Mouse (Mus musculus): ENCODE measurements around the gene Mgarp. TPM values are rescaled to one million over a fixed set of nuclear protein-coding genes. Genes with fewer than 3 reads are reported as not detected.
"Not testable (repeated sequence)": the region's sequence is repeated elsewhere in the genome, so short reads cannot be mapped to it uniquely, and the experiment has no call there.

Gene Mgarp
- polyA plus RNA-seq (2015; fragmentation: Nextera tagmentation; extraction: Ambion mirVana), result 0.39 and 0.82 TPM in 2 replicates

GRCm38 (mm10) chr3:51396219-51397068, at the start of gene Mgarp:
Gene Mgarp (minus strand): TSS chr3:51396738.
- peak within 1 kb of the TSS; percentile 41 for H3K4me3 ChIP-seq (ENCODE audit: low read depth, low read length)
- no peak within 1 kb of the TSS for H3K27ac ChIP-seq (ENCODE audit: low read length)
- H3K4me1 ChIP-seq (ENCODE audit: control insufficient read depth, insufficient read depth, low read length), result peaks cover 8% of the 10 kb centered on the region
- WGBS, result 2% methylated on average over 40 of the region's 41 CpGs
- peak within 1 kb of the TSS; percentile 53 for H3K9ac ChIP-seq (ENCODE audit: low read depth, low read length)
- peak; percentile 63; the same call in 1 of the 2 replicates for ATAC-seq
- H3K4me2 ChIP-seq (ENCODE audit: low read length), result peak within 1 kb of the TSS; percentile 85
- H3K36me3 ChIP-seq (ENCODE audit: control insufficient read depth, insufficient read depth, low read length), result no peaks in the 10 kb centered on the region
- peaks cover 22% of the 10 kb centered on the region for H3K27me3 ChIP-seq (ENCODE audit: control insufficient read depth, insufficient read depth, low read depth, low read length)
- H3K9me3 ChIP-seq (replicated peaks; ENCODE audit: control insufficient read depth, low read length, poor library complexity, severe bottlenecking), result no peaks in the 10 kb centered on the region

DNA sequence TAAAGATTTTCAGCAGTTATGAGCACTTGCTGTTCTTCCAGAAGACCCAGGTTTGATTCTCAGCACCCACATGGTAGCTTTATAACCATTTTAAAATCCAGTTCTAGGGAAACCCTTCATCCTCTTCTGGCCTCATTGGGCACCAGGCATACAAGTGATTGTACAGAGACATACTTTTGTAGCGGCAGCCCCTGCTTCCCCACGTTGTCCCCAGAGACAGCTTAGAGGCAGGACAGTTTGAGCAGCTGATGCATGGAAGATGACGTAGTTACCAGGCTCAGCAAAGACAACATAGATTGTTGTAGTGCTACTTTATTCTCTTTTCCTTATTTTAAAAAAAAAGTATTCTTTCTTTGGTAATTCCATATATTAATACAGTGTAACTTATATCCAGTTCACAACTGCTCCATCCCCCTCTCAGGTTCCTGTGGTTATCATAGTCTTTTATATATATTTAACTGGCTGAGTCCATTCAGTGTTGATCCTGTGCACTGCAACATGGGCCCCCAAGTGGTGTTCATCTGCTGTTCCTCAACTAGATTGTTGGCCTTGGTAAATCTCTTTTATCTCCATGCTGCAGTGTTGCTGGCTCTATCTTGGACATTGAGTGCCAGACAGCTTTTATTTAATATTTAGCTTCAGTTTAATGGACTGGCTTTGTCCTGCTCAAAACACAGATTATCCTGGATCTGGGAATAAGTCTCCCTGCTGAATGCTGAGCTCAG, 38.5 kb upstream of the Mgarp start:
- H3K36me3 ChIP-seq (ENCODE audit: control insufficient read depth, insufficient read depth, low read length), result no peaks in the 10 kb centered on the region
- no peaks in the 10 kb centered on the region for H3K27me3 ChIP-seq (ENCODE audit: control insufficient read depth, insufficient read depth, low read depth, low read length)
- H3K4me2 ChIP-seq (ENCODE audit: low read length), result no peak overlapping the region
- no peak for ATAC-seq
- 76% methylated on average over 3 of the region's 3 CpGs for WGBS
- no peaks in the 10 kb centered on the region; the same call in 1 of the 2 replicates for H3K9me3 ChIP-seq (replicated peaks; ENCODE audit: control insufficient read depth, low read length, poor library complexity, severe bottlenecking)
- H3K4me3 ChIP-seq (ENCODE audit: low read depth, low read length), result no peak overlapping the region
- H3K9ac ChIP-seq (ENCODE audit: low read depth, low read length), result no peak overlapping the region
- H3K4me1 ChIP-seq (ENCODE audit: control insufficient read depth, insufficient read depth, low read length), result no peaks in the 10 kb centered on the region
- H3K27ac ChIP-seq (ENCODE audit: low read length), result no peak overlapping the region

- H3K9me3 ChIP-seq (replicated peaks; ENCODE audit: control insufficient read depth, low read length, poor library complexity, severe bottlenecking); H3K36me3 ChIP-seq (ENCODE audit: control insufficient read depth, insufficient read depth, low read length); H3K27ac ChIP-seq (ENCODE audit: low read length); H3K9ac ChIP-seq (ENCODE audit: low read depth, low read length); H3K4me1 ChIP-seq (ENCODE audit: control insufficient read depth, insufficient read depth, low read length); H3K4me3 ChIP-seq (ENCODE audit: low read depth, low read length); ATAC-seq; H3K4me2 ChIP-seq (ENCODE audit: low read length); H3K27me3 ChIP-seq (ENCODE audit: control insufficient read depth, insufficient read depth, low read depth, low read length): not testable (repeated sequence)
- 83% methylated on average over 5 of the region's 5 CpGs for WGBS
Observed at GRCm38 (mm10) chr3:51434364-51434763, 37.8 kb upstream of the Mgarp start.

GRCm38 (mm10) chr3:51425394-51425793, 28.9 kb upstream of the Mgarp start:
- Histone ChIP-seq H3K9ac (ENCODE audit: low read depth, low read length) (no peak overlapping the region), H3K27ac (ENCODE audit: low read length) (no peak overlapping the region), H3K36me3 (ENCODE audit: control insufficient read depth, insufficient read depth, low read length) (no peaks in the 10 kb centered on the region), H3K4me2 (ENCODE audit: low read length) (no peak overlapping the region), H3K4me3 (ENCODE audit: low read depth, low read length) (no peak overlapping the region), H3K27me3 (ENCODE audit: control insufficient read depth, insufficient read depth, low read depth, low read length) (no peaks in the 10 kb centered on the region), H3K9me3 (replicated peaks; ENCODE audit: control insufficient read depth, low read length, poor library complexity, severe bottlenecking) (no peaks in the 10 kb centered on the region), H3K4me1 (ENCODE audit: control insufficient read depth, insufficient read depth, low read length) (no peaks in the 10 kb centered on the region)
- ATAC-seq, result no peak

GRCm38 (mm10) chr3:51421921-51422320, 25.4 kb upstream of the Mgarp start:
- ATAC-seq, result no peak
- WGBS, result 87% methylated on average over 3 of the region's 3 CpGs
- no peak overlapping the region for H3K27ac ChIP-seq (ENCODE audit: low read length)
- H3K4me1 ChIP-seq (ENCODE audit: control insufficient read depth, insufficient read depth, low read length), result peaks cover 18% of the 10 kb centered on the region
- H3K4me3 ChIP-seq (ENCODE audit: low read depth, low read length), result no peak overlapping the region
- H3K4me2 ChIP-seq (ENCODE audit: low read length), result no peak overlapping the region
- no peak overlapping the region for H3K9ac ChIP-seq (ENCODE audit: low read depth, low read length)
- no peaks in the 10 kb centered on the region for H3K27me3 ChIP-seq (ENCODE audit: control insufficient read depth, insufficient read depth, low read depth, low read length)
- no peaks in the 10 kb centered on the region for H3K9me3 ChIP-seq (replicated peaks; ENCODE audit: control insufficient read depth, low read length, poor library complexity, severe bottlenecking)
- H3K36me3 ChIP-seq (ENCODE audit: control insufficient read depth, insufficient read depth, low read length), result no peaks in the 10 kb centered on the region

DNA sequence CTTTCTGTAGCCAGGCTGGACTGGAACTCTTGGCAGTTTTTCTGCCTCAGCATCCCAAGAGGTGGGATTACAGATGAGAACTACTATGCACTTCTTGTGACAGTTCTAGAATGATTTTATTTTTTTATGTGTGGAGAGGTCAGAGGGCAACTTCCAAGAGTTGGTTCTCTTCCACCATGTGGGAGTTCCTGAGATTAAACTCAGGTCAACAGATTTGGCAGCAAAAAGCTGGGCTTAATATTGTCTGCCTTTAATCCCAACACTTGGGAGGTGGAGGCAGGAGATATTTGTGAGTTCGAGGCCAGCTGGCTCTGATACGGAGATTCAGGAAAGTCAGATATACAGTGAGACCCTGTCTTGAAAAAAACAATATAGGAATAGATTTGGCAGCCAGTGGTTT, 21.4 kb upstream of the Mgarp start:
- Histone ChIP-seq H3K9ac (ENCODE audit: low read depth, low read length) (no peak overlapping the region), H3K9me3 (replicated peaks; ENCODE audit: control insufficient read depth, low read length, poor library complexity, severe bottlenecking) (no peaks in the 10 kb centered on the region), H3K27ac (ENCODE audit: low read length) (no peak overlapping the region), H3K4me1 (ENCODE audit: control insufficient read depth, insufficient read depth, low read length) (peaks cover 26% of the 10 kb centered on the region), H3K27me3 (ENCODE audit: control insufficient read depth, insufficient read depth, low read depth, low read length) (no peaks in the 10 kb centered on the region), H3K4me3 (ENCODE audit: low read depth, low read length) (no peak overlapping the region), H3K36me3 (ENCODE audit: control insufficient read depth, insufficient read depth, low read length) (no peaks in the 10 kb centered on the region), H3K4me2 (ENCODE audit: low read length) (peak overlapping the region; percentile 77)
- 51% methylated on average over 2 of the region's 2 CpGs for WGBS
- no peak for ATAC-seq

DNA sequence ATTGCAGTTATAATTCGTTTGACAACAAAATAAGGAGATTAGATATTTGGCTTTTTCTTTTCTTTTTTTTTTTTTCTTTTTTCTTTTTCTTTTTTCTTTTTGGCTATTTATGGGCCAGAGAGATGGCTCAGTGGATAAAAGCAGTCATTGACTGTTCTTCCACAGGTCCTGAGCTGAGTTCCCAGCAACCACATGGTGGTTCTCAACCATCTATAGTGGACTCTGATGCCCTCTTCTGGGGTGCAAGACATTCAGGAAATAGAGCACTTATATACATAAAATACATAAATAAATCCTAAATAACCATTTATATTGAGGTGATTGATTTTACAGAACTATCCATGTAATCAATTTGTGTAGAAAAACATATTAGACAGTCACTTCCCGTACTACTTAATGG, 20.9 kb upstream of the Mgarp start:
- WGBS, result 46% methylated on average over 2 of the region's 2 CpGs
- no peaks in the 10 kb centered on the region for H3K9me3 ChIP-seq (replicated peaks; ENCODE audit: control insufficient read depth, low read length, poor library complexity, severe bottlenecking)

GRCm38 (mm10) chr3:51417135-51417458, 20.6 kb upstream of the Mgarp start:
- Histone ChIP-seq H3K27me3 (ENCODE audit: control insufficient read depth, insufficient read depth, low read depth, low read length) (no peaks in the 10 kb centered on the region), H3K27ac (ENCODE audit: low read length) (no peak overlapping the region), H3K4me2 (ENCODE audit: low read length) (peak overlapping the region; percentile 77), H3K4me1 (ENCODE audit: control insufficient read depth, insufficient read depth, low read length) (peaks cover 26% of the 10 kb centered on the region), H3K4me3 (ENCODE audit: low read depth, low read length) (peak overlapping the region; percentile 97), H3K9me3 (replicated peaks; ENCODE audit: control insufficient read depth, low read length, poor library complexity, severe bottlenecking) (no peaks in the 10 kb centered on the region), H3K9ac (ENCODE audit: low read depth, low read length) (peak overlapping the region; percentile 96), H3K36me3 (ENCODE audit: control insufficient read depth, insufficient read depth, low read length) (no peaks in the 10 kb centered on the region)
- WGBS, result 9% methylated on average over 8 of the region's 8 CpGs
- no peak for ATAC-seq

More for the DNA sequence above, 20.9 kb upstream of the Mgarp start:
- no peak overlapping the region for H3K9ac ChIP-seq (ENCODE audit: low read depth, low read length)
- peak overlapping the region; percentile 97 for H3K4me3 ChIP-seq (ENCODE audit: low read depth, low read length)
- no peaks in the 10 kb centered on the region for H3K27me3 ChIP-seq (ENCODE audit: control insufficient read depth, insufficient read depth, low read depth, low read length)
- H3K4me1 ChIP-seq (ENCODE audit: control insufficient read depth, insufficient read depth, low read length), result peaks cover 26% of the 10 kb centered on the region
- H3K36me3 ChIP-seq (ENCODE audit: control insufficient read depth, insufficient read depth, low read length), result no peaks in the 10 kb centered on the region
- no peak overlapping the region for H3K27ac ChIP-seq (ENCODE audit: low read length)
- H3K4me2 ChIP-seq (ENCODE audit: low read length), result peak overlapping the region; percentile 77
- no peak for ATAC-seq
